Mouse (Mus musculus) right cerebral cortex, postnatal 10 days (tissue): ENCODE data around the gene Gm20696.

Experiments used
- DNase-seq, 2 experiments: peaks; one replicate each; pipeline ENCODE4 v3.0.0; 2021; ENCODE audit warnings: low spot score in 2 of 2

The Gm20696 gene

GRCm38 (mm10) chr6:99665457-99666317, 910 bp downstream of the Gm20696 start:
- DNase-seq = no peak

DNA sequence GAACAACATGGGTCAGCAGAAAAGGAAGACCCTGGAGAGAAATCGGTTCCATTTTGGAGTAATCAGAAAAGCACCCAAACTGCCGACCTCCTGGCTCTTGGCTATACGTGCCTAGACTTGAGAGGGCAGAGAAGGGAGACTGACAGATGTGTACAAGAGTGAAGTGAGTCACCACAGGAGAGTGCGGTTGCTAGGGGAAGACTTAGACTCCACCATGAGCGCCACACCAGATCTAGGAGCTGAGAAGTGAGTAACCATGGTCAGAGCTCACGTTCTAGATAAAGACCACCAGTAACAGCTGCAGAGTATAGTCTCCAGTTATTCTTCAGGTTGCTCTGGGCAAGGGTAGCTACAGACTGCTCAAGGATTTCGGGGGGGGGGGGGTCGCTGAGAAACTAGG, 3.4 kb downstream of the Gm20696 start:
- DNase-seq = no peak

- DNase-seq = no peak
Observed at GRCm38 (mm10) chr6:99660443-99660842, 6.2 kb downstream of the Gm20696 start.

GRCm38 (mm10) chr6:99658586-99658985, 8.0 kb downstream of the Gm20696 start:
- DNase-seq = no peak

- no peak for DNase-seq
Observed at GRCm38 (mm10) chr6:99656088-99656487, 10.5 kb downstream of the Gm20696 start.

DNA sequence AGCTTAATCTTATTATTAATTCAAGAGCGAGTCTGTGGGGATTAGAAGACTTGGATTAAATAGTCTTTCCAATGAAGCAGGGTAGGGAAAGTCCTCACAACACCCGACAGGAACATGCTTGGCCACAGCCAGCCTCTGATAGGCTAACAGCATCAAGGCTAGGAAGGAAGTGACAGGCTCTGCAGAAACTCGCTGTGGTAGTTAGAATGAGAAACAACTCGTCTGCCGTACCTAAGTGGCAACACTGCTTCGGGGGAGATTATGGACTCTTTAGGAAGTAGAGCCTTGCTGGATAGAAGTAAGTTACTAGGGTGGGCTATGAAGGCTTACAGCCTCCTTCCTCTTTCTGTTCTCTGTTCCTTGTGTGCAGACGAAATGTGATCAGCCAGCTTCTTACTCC, 11.1 kb downstream of the Gm20696 start:
- DNase-seq = no peak

- DNase-seq = no peak
Observed at GRCm38 (mm10) chr6:99654343-99654742, 12.3 kb downstream of the Gm20696 start.

- DNase-seq = no peak
Observed at GRCm38 (mm10) chr6:99652341-99652740, 14.3 kb downstream of the Gm20696 start.

DNA sequence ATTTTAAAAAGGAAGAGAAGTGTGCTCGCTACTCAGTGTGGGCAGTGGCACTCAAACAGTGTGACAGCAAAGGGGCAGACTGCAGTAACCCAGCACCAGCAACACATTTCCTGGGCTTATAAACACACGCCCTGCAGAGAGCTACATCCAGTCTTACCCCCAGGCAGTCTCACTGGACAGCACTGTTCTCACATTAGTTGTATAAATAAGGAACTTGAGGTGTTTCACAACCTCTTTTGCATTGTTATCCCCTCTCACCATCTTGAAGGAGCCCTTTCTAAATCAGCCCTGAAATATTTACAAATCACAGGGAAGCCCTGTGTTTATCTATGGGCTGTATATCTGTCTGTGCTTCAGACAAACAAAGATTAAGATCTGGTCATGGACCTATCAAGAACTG, 17.3 kb downstream of the Gm20696 start:
- no peak for DNase-seq

DNA sequence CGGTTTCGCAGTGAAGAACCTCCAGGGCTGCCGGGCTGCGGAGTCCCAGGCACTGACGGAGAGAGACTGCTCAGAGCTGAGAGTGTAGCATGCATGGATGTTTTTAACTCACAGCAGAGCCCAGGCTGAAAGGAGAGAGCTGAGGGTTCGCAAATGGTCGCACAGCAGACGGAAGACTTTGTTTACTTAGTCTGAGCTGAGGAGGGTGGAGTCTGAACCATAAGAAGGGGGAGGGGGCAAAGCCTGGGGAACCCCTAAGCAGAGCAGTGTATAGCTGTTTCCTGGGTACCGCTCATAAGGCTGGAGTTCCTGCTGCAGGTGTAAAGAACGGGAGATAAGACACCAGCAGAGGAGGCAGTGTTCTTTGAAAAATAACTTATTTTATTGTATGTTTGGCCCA, 20.3 kb downstream of the Gm20696 start:
- no peak for DNase-seq

DNA sequence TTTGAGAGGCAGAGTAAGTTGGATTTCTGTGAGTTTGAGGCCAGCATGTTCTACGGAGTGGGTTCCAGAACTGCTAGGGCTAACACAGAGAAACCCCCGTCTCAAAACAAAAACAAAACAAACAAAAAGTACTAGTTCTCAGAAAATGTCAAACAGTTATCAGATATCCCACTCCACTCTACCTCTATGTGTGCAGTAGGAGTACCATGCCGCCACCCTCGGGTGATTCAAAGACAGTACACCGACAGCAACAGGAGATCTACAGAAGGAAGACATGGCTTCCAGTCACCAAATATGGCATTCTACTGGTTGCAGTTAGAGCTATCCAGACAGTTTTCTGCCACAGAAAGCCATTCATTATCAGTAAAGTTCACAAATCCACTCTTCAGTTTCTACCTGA, 21.7 kb downstream of the Gm20696 start:
- DNase-seq = no peak

GRCm38 (mm10) chr6:99644386-99644785, 22.2 kb downstream of the Gm20696 start:
- no peak for DNase-seq

DNA sequence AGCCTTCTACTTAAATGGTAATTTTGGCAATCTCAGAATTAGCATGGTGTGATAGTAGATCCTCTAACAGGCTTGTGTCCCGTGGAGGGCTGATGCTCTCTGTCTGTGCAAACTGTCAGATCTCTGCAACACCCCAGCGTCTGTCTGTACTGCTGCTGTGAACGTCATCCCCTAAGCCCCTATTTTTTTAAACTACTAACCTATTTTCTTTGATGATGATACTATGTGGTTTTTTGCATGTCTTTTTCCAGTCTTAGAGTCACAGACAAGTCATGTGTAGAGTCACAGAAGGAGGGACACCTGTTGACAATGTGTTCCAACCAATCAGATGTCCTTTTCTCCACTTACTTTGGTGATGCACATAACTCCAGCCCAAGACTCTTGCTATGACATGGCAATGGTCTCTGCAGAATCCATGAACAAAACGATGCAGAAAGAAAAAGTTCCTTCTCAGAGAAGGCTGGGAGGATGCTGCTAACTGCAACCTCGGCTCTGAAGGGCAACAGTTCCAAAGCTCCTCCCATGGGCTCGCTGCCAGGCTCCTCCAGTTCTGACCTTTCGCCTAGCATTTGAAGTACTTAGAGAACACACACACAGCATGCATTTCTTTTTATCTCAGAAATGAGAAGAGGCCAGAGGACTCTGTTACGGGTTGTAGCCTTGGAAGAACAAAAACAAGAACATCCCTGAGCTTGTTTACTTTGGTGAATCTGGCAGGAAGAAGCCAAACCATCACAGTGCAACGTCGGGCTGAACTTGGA, 23.0 kb downstream of the Gm20696 start:
- DNase-seq = no peak

DNA sequence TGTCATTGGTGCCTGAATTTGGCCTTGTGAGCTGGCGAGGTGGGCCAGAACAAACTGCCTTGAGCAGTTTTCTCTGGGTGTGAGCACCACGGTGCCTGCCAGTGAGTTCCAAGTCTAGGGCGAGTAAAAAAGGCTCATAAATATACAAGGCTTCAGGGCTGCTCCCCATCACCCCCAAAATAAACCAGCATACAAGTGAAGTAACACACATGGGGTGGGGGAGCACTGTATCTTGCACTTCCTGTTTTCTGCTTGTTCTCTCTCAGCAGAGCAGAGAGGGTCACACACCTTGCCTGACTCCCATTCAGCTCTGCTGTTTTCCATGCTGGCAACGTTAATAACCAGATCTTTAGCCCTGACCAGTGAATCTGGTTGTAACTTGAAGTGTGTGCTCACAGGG, 29.1 kb downstream of the Gm20696 start:
- no peak for DNase-seq

- DNase-seq = no peak
Observed at GRCm38 (mm10) chr6:99636801-99637200, 29.8 kb downstream of the Gm20696 start.

DNA sequence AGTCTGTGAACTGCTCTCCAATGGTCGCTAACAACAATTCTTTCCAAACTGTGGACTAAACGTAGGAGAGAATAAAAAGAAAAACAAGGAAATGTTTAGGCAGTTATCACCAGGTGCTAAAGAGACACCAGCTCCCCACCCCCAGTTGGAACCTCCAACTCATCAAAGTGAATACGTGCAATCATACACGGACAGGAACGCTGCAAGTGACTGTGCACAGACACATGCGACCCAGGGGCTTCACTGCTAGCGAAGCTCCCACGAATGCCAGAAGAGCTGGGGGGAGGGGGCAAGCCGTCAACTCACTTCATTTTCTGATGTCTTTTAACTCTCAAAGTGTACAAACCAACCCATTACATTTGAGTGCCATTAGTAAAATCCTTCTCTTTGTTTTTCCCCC, 30.5 kb downstream of the Gm20696 start:
- DNase-seq = no peak

DNA sequence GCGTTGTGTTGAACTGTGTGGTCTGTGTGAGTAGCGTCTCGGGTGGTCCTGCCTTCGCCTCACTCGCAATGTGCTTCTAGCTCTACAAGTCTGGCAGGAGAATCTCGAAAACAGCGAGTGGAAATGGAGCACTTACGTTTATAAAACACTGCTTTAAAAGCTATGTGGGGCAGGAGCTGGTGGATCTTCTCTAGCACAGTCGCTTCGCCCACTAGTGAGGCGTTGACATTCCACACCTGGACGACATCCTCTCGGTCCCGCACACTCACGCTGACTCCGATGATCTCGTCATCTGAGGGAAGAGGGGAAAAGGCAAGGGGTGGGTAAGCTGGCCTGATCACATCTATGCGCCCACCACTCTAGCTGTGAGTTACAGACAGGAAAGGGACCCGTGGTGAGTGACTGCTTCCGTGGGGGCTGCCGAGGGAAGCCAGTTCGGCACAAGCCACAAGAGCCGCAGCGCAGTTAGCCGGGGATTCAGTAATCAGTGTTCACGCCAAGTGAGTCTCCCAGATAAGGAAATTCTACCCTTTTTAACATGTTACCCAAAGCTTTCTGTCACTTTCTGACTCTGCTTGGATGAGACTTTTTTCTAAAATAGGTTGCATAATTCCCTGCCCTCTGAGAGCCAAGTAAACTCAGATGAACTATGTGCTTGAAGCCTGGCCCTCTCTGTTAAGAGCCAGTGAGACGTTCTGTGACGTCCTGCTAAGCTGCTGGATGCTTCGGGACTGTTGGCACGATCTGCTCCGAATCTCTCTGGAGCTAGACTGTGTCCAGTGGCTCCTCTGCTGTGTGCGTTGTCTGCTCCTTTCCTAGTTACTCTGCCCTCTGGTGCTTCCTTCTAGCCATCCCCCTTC, 34.2 kb downstream of the Gm20696 start:
- DNase-seq = no peak

DNA sequence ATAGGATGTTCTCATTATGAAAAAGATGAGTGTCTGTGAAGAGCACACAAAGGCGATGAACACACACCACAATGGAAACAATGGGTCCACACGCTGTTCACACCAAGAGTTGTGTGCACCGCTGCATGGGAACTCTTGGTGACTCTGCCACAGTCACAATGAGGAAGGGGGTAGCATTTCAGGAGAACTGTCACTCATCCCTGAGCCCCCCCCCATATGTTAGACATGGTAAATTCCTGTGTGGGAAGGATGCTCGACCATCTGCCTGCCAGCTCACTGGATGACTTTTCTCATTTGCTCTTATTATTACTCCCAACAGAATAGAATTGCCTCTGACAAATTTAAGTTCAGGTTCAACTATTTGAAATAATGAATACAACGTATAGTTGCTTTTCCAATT, 35.0 kb downstream of the Gm20696 start:
- DNase-seq = no peak

GRCm38 (mm10) chr6:99629726-99630458, 36.7 kb downstream of the Gm20696 start:
- no peak for DNase-seq

DNA sequence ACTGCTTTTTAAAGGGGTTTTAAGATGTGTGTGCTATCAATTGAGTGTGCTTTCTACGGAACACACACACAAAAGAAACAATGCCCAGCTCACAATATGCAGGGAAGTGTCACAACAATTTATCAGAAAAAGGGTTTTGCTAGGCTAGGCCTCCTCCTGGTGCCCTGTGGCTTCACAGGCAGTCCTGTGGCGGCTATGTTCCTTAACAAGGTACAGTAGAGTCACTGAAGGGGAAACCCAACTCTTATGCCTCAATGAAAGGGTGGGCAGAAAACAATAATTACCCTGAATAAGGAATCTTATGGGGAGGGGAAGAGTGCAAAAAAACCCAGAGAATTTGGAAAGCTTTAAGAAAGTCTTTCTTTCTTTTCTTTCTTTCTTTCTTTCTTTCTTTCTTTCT, 40.2 kb downstream of the Gm20696 start:
- DNase-seq = no peak

DNA sequence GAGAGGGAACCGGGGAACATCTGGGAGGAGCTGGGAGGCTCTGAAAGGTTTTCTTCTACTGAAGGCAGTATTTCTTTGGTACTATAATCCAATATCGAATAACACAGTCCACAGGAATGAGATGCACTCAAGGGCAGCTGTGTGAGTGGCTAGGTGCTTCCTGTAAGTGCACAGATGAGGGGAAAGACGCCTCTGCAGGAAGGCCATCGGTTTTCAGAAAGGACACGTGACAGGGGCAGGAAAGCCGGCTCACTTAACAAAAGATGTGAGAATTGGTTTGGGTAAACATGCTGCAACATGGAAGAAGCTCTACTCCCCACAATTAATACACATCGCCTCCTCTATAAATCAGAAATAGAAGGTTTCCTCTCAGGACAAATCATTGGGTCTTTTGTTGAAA, 40.8 kb downstream of the Gm20696 start:
- no peak for DNase-seq

GRCm38 (mm10) chr6:99625306-99625705, 41.3 kb downstream of the Gm20696 start:
- DNase-seq = no peak
